Mouse (Mus musculus): ENCODE results near the gene Tcf25. TPM values are rescaled to one million over a fixed set of nuclear protein-coding genes. Genes with fewer than 3 reads are reported as not detected.

The Tcf25 gene
- polyA plus RNA-seq (2015; fragmentation: Nextera tagmentation; extraction: Ambion mirVana) = 411 and 449 TPM in 2 replicates

GRCm38 (mm10) chr8:123373403-123374238, at the start of gene Tcf25:
Gene Tcf25, plus strand, starts transcription at chr8:123373753.

GRCm38 (mm10) chr8:123332262-123333090, 41.1 kb upstream of the Tcf25 start, which contains the start of gene Spire2:
Gene Spire2, plus strand, starts transcription at chr8:123332713.

GRCm38 (mm10) chr8:123406786-123407185, 33.2 kb downstream of the Tcf25 start, which contains the start of gene Mc1r:
Gene Mc1r, plus strand, starts transcription at chr8:123407107.

GRCm38 (mm10) chr8:123411246-123411645, 37.7 kb downstream of the Tcf25 start, which contains the start of gene Tubb3:
Gene Tubb3, plus strand, starts transcription at chr8:123411424.

GRCm38 (mm10) chr8:123423441-123423840, 49.9 kb downstream of the Tcf25 start, which contains the start of gene Def8:
Gene Def8, plus strand, starts transcription at chr8:123423527.

Other genes with a start within 250 kb of the Tcf25 start
- gene Sult5a1, start 215.4 kb upstream of the Tcf25 start, polyA plus RNA-seq (2015; fragmentation: Nextera tagmentation; extraction: Ambion mirVana) = 3.3 and 4.5 TPM in 2 replicates
- 1.4 and 2.3 TPM in 2 replicates for gene Dpep1, start 187.5 kb upstream of the Tcf25 start, polyA plus RNA-seq (2015; fragmentation: Nextera tagmentation; extraction: Ambion mirVana)
- 159 and 169 TPM in 2 replicates for gene Chmp1a, start 161.0 kb upstream of the Tcf25 start, polyA plus RNA-seq (2015; fragmentation: Nextera tagmentation; extraction: Ambion mirVana)
- gene Spata33, start 160.9 kb upstream of the Tcf25 start, polyA plus RNA-seq (2015; fragmentation: Nextera tagmentation; extraction: Ambion mirVana) = 8.6 and 8.8 TPM in 2 replicates
- gene Cdk10, start 148.9 kb upstream of the Tcf25 start, polyA plus RNA-seq (2015; fragmentation: Nextera tagmentation; extraction: Ambion mirVana) = 41.0 and 46.2 TPM in 2 replicates
- 18.3 and 18.5 TPM in 2 replicates for gene Spata2l, start 137.5 kb upstream of the Tcf25 start, polyA plus RNA-seq (2015; fragmentation: Nextera tagmentation; extraction: Ambion mirVana)
- 15.3 and 18.2 TPM in 2 replicates for gene Zfp276, start 119.6 kb upstream of the Tcf25 start, polyA plus RNA-seq (2015; fragmentation: Nextera tagmentation; extraction: Ambion mirVana)
- 54.6 and 63.7 TPM in 2 replicates for gene Vps9d1, start 119.4 kb upstream of the Tcf25 start, polyA plus RNA-seq (2015; fragmentation: Nextera tagmentation; extraction: Ambion mirVana)
- 3.0 and 7.2 TPM in 2 replicates for gene Fanca, start 55.2 kb upstream of the Tcf25 start, polyA plus RNA-seq (2015; fragmentation: Nextera tagmentation; extraction: Ambion mirVana)
- 31.8 and 35.0 TPM in 2 replicates for gene Spire2, start 41.0 kb upstream of the Tcf25 start, polyA plus RNA-seq (2015; fragmentation: Nextera tagmentation; extraction: Ambion mirVana)
- gene Mc1r, start 33.4 kb downstream of the Tcf25 start, polyA plus RNA-seq (2015; fragmentation: Nextera tagmentation; extraction: Ambion mirVana) = 0.06 TPM in 1 of 2 replicates, not detected in the other
- gene Tubb3, start 37.7 kb downstream of the Tcf25 start, polyA plus RNA-seq (2015; fragmentation: Nextera tagmentation; extraction: Ambion mirVana) = 1,123 and 1,326 TPM in 2 replicates
- gene Def8, start 49.8 kb downstream of the Tcf25 start, polyA plus RNA-seq (2015; fragmentation: Nextera tagmentation; extraction: Ambion mirVana) = 36.5 and 39.5 TPM in 2 replicates
- gene Afg3l1, start 104.2 kb downstream of the Tcf25 start, polyA plus RNA-seq (2015; fragmentation: Nextera tagmentation; extraction: Ambion mirVana) = 35.4 and 38.7 TPM in 2 replicates
- 56.5 and 63.3 TPM in 2 replicates for gene Dbndd1, start 141.7 kb downstream of the Tcf25 start, polyA plus RNA-seq (2015; fragmentation: Nextera tagmentation; extraction: Ambion mirVana)
- gene Gas8, start 145.1 kb downstream of the Tcf25 start, polyA plus RNA-seq (2015; fragmentation: Nextera tagmentation; extraction: Ambion mirVana) = 29.3 and 30.9 TPM in 2 replicates

Measured in neural tube, postnatal 0 days (tissue).